Mouse (Mus musculus): ENCODE data around the gene Ankrd36. TPM values are rescaled to one million over a fixed set of nuclear protein-coding genes. Genes with fewer than 3 reads are reported as not detected.

Ankrd36 gene
- polyA plus RNA-seq, 1 experiment, result not detected

DNA sequence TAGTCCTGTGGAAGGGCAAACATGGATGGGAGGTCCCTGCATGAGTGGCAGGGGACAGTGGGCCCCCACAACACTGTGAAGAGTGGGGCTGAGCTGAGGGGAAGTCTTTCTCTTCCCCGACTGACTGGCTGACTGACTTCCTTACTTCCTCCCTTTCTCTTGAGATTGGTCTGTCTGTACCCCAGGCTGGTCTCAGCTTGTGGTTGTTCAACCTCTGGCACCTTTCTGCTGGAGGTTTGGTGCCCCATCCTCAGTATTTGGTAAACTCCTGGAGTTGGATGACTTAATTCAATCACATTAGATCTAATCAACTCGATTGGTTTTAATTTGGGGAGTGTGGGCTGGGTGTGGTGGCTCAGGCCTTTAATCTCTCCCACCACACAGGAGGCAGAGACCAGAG, 3.0 kb upstream of the Ankrd36 start:
- H3K4me3 ChIP-seq (replicated peaks; ENCODE audit: extremely low read depth, low read depth, low read length), result no peak overlapping the region
- DNase-seq, result no peak
- TF ChIP-seq POLR2A (IDR thresholded peaks at IDR 0.05; ENCODE audit: borderline replicate concordance, extremely low read depth, low read depth, low read length) (no peak), CTCF (IDR thresholded peaks at IDR 0.05; ENCODE audit: insufficient read depth, low read length) (no peak)
- no peaks in the 10 kb centered on the region for H3K4me1 ChIP-seq (ENCODE audit: control insufficient read depth, insufficient read depth, low read length)
- 30% methylated on average over 2 of the region's 2 CpGs for WGBS

DNA sequence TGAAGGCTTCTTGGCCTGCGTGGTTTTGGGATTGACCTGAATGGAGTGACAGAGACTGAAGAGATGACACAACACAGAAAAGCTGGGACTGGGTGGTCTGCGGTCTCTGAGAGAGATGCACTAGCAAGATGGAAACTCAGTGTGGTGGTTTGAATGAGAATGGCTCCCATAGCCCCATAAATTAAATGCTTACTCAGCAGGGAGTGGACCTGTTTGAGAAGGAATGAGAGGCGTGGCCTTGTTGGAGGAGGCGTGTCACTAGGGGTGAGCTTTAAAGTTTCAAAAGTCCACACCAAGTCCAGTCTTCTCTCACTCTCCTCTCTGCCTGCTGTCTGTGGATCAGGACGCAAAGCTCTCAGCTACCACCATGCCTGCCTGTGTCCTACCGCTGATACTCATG, 1.8 kb upstream of the Ankrd36 start:
- H3K4me3 ChIP-seq (replicated peaks; ENCODE audit: extremely low read depth, low read depth, low read length), result no peak overlapping the region
- no peak for TF ChIP-seq CTCF (IDR thresholded peaks at IDR 0.05; ENCODE audit: insufficient read depth, low read length)
- TF ChIP-seq POLR2A (IDR thresholded peaks at IDR 0.05; ENCODE audit: borderline replicate concordance, extremely low read depth, low read depth, low read length), result no peak
- no peaks in the 10 kb centered on the region for H3K4me1 ChIP-seq (ENCODE audit: control insufficient read depth, insufficient read depth, low read length)
- WGBS, result 98% methylated on average over 6 of the region's 6 CpGs
- no peak for DNase-seq

DNA sequence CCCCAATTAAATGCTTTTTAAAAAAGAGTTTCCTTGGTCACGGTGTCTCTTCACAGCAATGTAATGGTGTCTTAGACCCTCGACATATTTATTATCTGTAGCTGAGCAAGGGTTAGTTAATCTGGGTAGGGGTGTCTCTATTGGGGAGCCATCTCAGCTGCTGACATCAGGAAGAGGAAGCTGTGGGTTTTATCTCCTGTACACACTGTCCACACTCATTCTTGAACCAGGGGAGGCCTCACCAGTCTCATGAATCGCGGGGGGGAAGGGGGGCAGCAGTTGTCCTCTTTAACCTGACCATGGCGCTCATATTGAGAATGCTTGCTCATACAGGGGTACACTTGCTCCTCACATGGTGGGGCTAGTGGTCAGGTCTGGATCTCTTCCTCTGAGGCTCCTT, 1.4 kb upstream of the Ankrd36 start:
- H3K4me1 ChIP-seq (ENCODE audit: control insufficient read depth, insufficient read depth, low read length), result no peaks in the 10 kb centered on the region
- no peak for DNase-seq
- H3K4me3 ChIP-seq (replicated peaks; ENCODE audit: extremely low read depth, low read depth, low read length), result no peak overlapping the region
- 91% methylated on average over 5 of the region's 5 CpGs for WGBS
- no peak for TF ChIP-seq POLR2A (IDR thresholded peaks at IDR 0.05; ENCODE audit: borderline replicate concordance, extremely low read depth, low read depth, low read length)
- no peak for TF ChIP-seq CTCF (IDR thresholded peaks at IDR 0.05; ENCODE audit: insufficient read depth, low read length)

DNA sequence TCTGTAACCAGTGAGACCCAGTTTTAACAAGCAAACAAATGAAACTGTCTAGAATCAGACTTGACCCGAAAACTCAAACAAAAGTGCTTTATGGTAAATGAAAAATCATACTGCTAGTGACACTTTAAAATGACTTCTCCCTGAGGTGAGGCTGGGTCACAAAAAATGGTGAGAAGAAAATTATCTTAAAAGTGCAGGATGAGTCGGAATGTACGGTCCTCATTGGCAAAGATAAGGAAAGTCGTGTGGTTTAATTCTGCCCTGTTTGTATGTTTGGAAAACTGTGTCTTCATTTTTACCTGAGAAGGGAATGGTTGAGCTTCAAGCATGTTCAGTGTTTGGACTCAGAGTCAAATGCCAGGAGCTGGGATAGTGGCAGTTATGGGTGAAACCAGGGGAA, 2.4 kb downstream of the Ankrd36 start:
- TF ChIP-seq POLR2A (IDR thresholded peaks at IDR 0.05; ENCODE audit: borderline replicate concordance, extremely low read depth, low read depth, low read length), result no peak
- TF ChIP-seq CTCF (IDR thresholded peaks at IDR 0.05; ENCODE audit: insufficient read depth, low read length), result no peak
- 81% methylated on average over 4 of the region's 4 CpGs for WGBS
- DNase-seq, result no peak
- no peak overlapping the region for H3K4me3 ChIP-seq (replicated peaks; ENCODE audit: extremely low read depth, low read depth, low read length)
- no peaks in the 10 kb centered on the region for H3K4me1 ChIP-seq (ENCODE audit: control insufficient read depth, insufficient read depth, low read length)

DNA sequence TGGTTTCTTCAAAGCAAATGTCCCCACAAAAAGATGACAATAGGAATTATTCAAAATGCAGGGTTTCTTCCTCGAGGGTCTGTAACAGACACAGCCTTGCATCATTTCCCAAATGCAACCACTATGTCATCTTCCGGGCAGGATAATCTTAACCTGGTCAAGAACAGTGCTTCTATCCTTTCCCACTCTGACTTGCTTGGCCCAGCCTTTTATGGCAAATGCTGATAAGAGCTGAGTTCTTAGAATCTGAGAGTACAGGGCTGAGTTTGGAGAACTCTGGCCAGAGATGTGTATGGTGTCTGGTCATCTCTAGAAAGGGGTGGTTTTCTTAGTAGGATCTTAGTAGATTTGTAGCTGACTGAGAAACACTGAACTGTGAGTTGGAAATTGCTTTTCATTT, 4.3 kb downstream of the Ankrd36 start:
- Histone ChIP-seq H3K4me3 (replicated peaks; ENCODE audit: extremely low read depth, low read depth, low read length) (no peak overlapping the region), H3K4me1 (ENCODE audit: control insufficient read depth, insufficient read depth, low read length) (no peaks in the 10 kb centered on the region)
- no peak for TF ChIP-seq CTCF (IDR thresholded peaks at IDR 0.05; ENCODE audit: insufficient read depth, low read length)
- no peak for TF ChIP-seq POLR2A (IDR thresholded peaks at IDR 0.05; ENCODE audit: borderline replicate concordance, extremely low read depth, low read depth, low read length)
- WGBS, result 77% methylated on average over 2 of the region's 2 CpGs
- no peak for DNase-seq

DNA sequence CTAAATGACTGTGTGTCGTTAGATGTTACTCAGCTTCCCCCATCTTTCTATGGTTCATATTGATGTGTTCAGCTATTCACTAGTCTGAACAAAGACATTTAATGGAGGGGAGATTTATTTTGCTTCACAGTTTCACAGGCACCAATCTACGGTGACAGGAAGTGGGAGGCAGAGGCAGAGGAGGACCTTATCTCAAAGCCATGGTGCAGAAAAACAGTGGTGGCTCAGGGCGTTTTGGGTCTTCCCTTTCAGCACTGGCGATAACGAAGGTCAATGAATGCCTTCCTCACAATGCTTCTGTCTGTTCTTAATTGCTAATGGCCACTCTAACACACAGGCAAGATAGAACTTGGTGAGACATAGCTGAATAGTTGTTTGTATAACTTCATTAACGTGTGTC, 5.6 kb downstream of the Ankrd36 start:
- no peak for DNase-seq
- Histone ChIP-seq H3K4me1 (ENCODE audit: control insufficient read depth, insufficient read depth, low read length) (no peaks in the 10 kb centered on the region), H3K4me3 (replicated peaks; ENCODE audit: extremely low read depth, low read depth, low read length) (no peak overlapping the region)
- TF ChIP-seq POLR2A (IDR thresholded peaks at IDR 0.05; ENCODE audit: borderline replicate concordance, extremely low read depth, low read depth, low read length) (no peak), CTCF (IDR thresholded peaks at IDR 0.05; ENCODE audit: insufficient read depth, low read length) (no peak)
- 57% methylated on average over 6 of the region's 6 CpGs for WGBS

DNA sequence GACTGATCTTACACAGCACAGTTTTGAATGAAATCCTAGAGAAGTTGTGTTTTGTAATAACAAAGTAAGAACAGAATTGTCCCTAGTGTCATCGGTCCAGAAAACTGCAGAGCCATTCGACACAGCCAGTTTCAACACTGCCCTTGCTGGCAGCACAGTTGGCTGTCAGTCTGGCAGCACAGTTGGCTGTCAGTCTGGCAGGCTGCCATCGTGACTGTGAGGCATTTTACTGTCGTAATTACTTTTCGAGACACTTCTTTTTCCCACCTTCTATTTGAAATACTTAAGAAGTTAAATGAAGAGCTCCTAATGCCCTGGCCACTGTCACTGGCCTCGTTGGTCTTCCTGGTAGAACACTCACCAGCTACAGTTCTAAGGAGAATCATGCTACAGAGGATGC, 22.9 kb downstream of the Ankrd36 start:
- 39% methylated on average over 6 of the region's 6 CpGs for WGBS
- DNase-seq, result peak; percentile 7
- TF ChIP-seq POLR2A (IDR thresholded peaks at IDR 0.05; ENCODE audit: borderline replicate concordance, extremely low read depth, low read depth, low read length) (no peak), CTCF (IDR thresholded peaks at IDR 0.05; ENCODE audit: insufficient read depth, low read length) (no peak)
- H3K4me1 ChIP-seq (ENCODE audit: control insufficient read depth, insufficient read depth, low read length), result peaks cover 2% of the 10 kb centered on the region; the same call in 1 of the 2 replicates
- H3K4me3 ChIP-seq (replicated peaks; ENCODE audit: extremely low read depth, low read depth, low read length), result no peak overlapping the region

DNA sequence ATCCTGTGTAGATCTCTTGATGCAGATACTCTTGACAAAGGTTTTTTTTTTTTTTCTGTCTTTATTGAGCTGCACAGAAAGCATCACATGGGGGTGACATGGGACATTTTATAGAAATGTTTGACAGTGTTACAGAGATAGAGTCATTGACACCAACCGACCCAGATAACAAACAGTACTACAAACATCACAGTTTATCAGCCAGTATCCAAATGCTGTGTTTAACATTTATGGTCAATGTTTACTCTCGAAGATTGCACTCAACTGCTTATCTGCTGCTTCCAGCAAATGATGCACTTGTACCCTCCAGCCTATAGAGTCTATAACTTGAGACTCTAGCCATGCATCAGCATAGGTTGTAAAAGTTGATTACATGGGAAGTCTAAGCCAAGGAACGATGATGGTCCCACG, 25.9 kb downstream of the Ankrd36 start:
- no peak for DNase-seq
- WGBS, result 72% methylated on average over 4 of the region's 4 CpGs
- Histone ChIP-seq H3K4me1 (ENCODE audit: control insufficient read depth, insufficient read depth, low read length) (peaks cover 2% of the 10 kb centered on the region), H3K4me3 (replicated peaks; ENCODE audit: extremely low read depth, low read depth, low read length) (no peak overlapping the region)
- TF ChIP-seq POLR2A (IDR thresholded peaks at IDR 0.05; ENCODE audit: borderline replicate concordance, extremely low read depth, low read depth, low read length) (no peak), CTCF (IDR thresholded peaks at IDR 0.05; ENCODE audit: insufficient read depth, low read length) (no peak)

DNA sequence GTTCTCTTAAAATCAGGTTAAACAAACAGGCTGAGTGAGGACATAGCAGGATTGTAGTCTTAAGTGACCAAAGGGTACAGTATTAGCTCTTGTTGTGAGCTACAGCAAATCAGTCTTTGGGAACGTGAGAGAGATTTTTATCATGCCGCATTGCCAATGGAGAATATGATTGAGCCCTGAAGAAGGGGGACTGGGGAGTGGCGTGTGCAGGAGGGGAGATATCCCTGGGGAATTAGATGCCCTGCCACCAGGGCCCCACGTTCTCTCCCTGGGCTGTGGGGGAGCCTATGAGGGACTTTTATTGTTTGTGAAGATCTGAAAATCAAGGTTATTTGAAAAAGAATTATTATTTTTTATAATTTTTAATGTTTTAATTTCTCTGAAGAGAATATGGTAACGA, 26.3 kb downstream of the Ankrd36 start:
- H3K4me1 ChIP-seq (ENCODE audit: control insufficient read depth, insufficient read depth, low read length), result peaks cover 2% of the 10 kb centered on the region
- DNase-seq, result no peak
- TF ChIP-seq CTCF (IDR thresholded peaks at IDR 0.05; ENCODE audit: insufficient read depth, low read length) (no peak), POLR2A (IDR thresholded peaks at IDR 0.05; ENCODE audit: borderline replicate concordance, extremely low read depth, low read depth, low read length) (no peak)
- no peak overlapping the region for H3K4me3 ChIP-seq (replicated peaks; ENCODE audit: extremely low read depth, low read depth, low read length)
- WGBS, result 91% methylated on average over 5 of the region's 5 CpGs

DNA sequence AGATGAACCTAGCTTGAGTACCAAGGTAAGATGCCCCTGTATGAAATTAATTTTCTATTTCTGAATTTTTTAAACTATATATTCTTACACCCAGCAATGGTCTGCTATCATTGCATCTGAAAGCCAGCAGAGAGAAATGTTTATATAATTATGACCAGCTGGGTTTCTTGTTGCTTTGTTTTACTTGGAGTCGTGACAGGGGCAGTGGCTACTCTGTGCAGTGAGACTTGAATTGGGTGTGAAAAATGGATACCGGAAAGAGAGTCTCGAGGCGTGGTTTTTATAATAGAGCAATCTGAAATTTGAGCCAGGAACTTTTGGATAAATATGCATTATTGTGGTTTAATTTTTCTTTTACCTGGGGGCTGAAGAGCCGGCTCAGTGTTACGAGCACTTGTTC, 27.3 kb downstream of the Ankrd36 start:
- TF ChIP-seq POLR2A (IDR thresholded peaks at IDR 0.05; ENCODE audit: borderline replicate concordance, extremely low read depth, low read depth, low read length) (no peak), CTCF (IDR thresholded peaks at IDR 0.05; ENCODE audit: insufficient read depth, low read length) (no peak)

More for the DNA sequence above, 27.3 kb downstream of the Ankrd36 start:
- H3K4me1 ChIP-seq (ENCODE audit: control insufficient read depth, insufficient read depth, low read length), result peaks cover 2% of the 10 kb centered on the region
- WGBS, result 30% methylated on average over 6 of the region's 6 CpGs
- no peak for DNase-seq
- no peak overlapping the region for H3K4me3 ChIP-seq (replicated peaks; ENCODE audit: extremely low read depth, low read depth, low read length)
